Mouse (Mus musculus) brain, adult 2 months (tissue): ENCODE measurements around the gene Psma7.

Experiments
- DNase-seq: peaks from one replicate; pipeline ENCODE4 v3.0.0; 2011; ENCODE audit warnings: low read depth, low spot score

Gene Psma7

DNA sequence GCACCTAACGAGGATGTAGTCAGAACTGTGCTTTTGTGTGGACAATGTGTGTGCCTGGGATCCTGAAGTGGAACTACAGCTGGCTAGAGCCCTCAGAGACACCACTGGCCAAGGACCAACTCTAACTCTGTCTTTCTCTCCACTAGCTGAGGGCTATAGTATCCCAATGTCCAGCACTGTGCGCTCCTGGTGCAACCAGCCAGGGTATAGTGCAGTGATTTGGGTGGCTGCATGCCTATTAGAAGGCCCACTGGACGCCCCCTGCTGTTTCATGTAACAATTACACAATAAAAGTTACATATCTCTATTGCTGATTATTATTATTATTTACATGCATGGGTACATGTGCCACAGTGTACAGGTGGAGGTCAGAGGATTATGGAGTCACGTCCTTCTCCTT is 3.0 kb upstream of the Psma7 start:
- peak; percentile 57 for DNase-seq

DNA sequence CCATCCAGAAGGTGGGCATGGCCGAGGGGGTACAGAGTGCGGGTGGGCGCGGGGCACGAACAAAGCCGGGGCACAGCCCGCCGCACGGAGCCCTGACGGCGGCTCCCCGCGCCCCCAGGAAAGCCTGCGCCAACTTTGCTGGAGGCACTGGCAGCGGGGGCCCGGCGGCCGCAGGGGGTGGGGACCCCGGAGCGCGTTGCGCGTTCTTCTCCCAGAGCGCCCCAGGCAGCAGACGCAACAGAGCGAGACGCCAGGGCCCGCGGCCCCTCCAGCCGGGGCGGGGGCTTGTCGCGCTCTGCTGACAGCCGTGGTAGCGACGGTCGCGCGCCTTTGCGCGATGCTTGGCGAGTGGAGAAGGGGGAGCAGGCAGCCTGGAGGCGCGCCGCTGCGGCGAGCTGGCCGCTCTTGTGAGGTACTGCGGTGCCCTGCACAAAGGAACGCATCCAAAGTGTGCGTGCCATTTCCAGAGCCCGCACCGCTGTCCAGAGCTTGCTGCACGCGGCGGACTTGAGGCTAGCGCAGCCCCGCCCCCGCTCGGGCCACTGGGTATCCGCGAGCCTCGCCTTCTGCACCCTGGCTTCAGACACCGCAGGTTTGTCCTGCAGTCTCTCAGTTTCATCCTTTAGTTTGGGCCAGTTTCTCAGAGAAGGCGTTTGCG is 754 bp upstream of the Psma7 start:
- DNase-seq, result peak; percentile 81

DNA sequence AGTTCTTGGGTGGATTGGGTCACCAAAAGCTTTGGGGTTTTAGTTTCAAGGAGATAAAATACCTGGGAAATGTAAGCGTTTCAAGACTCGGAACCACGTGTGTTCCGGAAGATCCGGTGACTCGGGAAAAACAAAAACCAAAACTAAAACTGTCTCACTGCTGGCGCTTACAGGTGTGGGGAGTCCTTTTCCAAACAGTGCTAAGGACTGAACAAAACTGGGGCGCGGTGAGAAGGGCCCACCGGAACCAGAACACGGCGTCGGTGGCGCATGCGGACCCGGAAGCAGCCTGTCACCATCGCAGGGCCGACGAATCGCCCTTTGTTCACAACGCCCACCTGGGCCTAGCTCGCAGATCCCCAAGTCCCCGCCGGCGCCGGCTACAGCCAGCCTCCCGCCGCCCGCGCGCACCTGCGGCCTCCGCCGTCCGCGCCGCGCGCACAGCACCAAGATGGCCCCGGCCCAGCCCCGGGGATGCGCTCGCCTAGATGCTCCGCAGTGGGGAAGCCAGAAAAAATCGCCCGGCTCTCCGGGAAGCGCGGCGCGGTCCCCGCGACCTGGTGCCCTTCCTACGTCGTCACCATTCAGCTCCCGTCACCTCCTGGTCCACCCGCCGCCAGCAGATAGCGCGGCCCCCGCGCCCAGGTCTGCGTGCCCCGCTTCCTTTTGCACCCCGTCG is 517 bp downstream of the Psma7 start:
- DNase-seq, result peak; percentile 72

DNA sequence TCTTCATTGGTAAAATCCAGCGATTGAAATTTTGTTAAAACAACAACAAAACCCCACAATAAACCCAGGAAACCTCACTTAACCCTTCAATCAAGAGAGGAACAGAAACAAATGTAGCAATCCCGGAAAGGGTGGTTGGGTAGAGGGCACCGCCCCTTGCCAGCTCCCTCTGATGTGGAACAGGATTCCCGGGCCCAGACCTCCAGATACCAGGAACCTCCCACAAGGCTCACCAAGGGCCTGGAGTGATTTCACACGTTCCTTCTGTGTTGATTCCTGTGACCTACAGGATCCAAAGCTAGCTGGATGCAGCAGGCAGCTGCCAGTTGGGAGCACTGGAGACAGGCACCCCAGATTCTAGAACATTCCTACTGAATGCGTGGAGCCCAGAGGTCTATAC is 1.8 kb downstream of the Psma7 start:
- no peak for DNase-seq

DNA sequence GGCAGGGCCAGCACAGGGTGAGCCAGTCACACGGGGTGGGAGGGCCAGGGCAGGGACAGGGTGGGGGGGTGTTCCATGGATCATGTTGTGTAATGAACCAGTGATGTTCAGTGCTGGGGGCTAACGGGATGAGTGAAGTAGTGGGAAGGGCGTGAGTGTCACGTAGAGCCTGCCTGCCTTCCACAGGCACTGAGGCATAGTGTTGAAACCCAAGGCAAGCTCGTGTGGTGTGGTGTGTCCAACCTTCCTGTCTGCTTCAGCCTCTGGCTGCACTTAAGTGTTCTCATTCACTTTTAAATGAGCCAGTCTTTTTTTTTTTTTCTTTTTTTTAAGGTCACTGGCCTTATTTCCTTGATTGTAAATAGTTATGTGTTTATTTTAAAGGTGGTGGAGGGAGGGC is 7.5 kb downstream of the Psma7 start:
- no peak for DNase-seq

DNA sequence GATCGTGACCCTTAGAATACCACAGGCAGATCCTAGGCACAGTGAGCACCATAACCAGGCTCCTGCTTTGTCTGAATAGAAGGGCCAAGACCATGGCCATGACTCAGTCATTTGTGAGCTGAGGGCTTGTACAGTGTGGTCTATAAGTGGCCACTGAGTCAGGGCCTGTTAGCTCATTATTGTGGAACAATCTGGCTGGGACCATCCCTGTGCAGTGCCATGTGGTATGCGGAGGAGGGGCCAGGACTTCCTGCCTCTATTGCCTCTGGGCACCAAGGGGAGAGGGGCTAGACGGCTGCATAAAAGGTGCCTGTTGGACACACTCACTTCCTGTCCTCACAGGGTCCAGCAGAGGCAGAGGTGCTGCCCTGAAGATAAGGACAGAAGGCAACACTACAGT is 8.3 kb downstream of the Psma7 start:
- DNase-seq, result no peak

DNA sequence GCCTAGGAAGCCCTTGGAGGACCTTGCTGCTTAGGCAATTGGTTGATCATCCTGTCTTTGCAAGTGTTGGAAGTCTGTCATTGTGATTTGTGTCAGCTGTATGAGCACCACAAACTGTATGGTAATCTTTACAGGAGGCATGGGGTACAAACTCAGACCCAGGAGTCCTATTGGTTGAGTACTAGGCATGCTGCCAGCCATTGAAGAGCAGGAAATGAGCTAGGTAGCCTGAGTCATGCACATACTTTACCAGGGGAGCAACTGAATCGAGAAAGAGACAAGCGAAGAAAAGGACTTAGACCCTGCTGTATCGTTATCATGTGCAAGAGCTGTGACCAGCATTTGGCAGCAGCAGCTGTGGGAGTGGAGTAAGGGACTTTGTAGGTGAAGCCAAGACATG is 9.3 kb downstream of the Psma7 start:
- DNase-seq, result no peak

DNA sequence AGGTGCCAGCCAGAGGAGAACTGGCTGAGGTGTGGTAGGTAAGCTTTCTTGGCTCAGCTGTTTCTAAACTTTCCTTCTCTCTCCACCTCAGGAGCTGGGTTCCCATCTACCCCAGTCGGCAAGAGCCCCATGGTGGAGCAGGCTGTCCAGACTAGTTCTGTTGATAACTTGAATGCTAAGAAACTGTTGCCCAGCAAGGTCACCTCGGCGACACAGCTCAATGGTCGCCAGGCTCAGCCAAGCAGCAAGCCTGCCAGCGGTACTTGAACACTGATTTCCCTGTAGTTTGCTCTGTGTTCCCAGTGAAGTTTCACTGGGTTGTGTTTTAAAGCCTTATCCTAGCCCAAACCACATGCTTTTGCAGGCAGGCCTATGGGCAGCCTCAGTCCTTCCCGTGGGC is 11.0 kb downstream of the Psma7 start:
- DNase-seq, result no peak

DNA sequence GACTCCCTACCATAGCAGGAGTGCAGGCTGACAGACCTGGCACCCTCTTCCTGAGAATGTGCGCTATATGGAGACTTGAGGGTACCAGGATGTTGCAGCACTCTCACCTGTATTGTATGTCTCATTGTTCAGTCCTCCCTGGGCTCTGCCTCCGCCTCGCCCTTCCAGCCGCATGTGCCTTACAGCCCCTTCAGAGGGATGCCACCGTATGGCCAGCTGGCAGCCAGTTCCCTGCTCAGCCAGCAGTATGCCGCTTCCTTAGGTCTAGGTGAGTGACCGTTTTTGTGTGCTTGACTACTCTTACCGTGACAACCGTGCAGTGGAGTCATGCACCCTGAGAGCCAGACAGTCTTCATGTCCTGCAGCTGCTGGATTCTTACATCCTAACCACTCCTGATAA is 14.5 kb downstream of the Psma7 start:
- peak; percentile 33 for DNase-seq

DNA sequence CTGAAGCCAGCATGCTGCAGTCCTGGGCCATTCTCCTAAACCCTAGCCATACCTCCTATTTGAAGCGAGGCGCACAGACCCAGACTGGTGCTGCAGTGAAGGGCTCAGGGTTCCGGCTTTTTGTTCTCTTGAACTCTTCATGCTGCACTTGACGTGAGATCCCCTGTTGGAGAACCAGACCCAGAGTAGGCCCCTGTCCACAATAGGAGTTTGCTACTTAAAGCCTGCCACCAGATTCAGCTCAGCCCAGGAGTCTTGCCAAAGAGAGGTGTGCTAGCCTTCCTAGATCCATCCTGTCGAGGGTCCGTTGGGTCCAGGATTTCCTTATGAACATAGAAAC is 16.4 kb downstream of the Psma7 start:
- no peak for DNase-seq

DNA sequence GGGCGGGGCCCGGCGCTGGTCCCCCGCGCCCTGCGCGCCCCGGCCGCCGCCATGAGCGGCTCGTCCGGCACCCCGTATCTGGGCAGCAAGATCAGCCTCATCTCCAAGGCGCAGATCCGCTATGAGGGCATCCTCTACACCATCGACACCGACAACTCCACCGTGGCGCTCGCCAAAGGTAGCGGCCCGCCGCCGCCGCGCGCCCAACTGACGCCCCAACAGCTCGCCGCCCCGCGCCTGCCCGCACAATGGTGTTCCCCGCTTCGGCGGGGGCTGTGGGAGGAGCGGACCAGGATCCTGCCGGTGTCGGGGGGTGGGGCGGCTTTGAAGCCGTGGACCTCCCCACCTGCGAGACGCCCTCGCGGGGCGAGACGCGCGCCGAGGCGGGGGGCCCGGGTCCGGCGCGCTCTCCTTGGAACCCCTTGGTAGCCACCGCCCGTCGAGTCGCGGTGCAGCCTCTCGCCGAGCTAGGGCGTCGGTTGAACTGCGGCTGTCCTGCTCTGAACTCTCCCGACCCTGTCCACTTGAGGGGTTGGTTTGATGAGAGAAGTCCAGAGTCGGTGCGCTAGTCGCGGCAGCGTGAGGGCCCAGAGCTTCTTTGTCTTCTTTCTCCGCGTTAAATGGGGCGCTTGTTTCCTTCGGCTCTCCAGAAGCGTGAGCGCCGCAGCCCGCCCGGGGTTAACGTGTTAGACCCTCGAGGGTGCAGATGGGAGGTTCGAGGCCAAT is 16.9 kb downstream of the Psma7 start:
- DNase-seq, result peak; percentile 48

DNA sequence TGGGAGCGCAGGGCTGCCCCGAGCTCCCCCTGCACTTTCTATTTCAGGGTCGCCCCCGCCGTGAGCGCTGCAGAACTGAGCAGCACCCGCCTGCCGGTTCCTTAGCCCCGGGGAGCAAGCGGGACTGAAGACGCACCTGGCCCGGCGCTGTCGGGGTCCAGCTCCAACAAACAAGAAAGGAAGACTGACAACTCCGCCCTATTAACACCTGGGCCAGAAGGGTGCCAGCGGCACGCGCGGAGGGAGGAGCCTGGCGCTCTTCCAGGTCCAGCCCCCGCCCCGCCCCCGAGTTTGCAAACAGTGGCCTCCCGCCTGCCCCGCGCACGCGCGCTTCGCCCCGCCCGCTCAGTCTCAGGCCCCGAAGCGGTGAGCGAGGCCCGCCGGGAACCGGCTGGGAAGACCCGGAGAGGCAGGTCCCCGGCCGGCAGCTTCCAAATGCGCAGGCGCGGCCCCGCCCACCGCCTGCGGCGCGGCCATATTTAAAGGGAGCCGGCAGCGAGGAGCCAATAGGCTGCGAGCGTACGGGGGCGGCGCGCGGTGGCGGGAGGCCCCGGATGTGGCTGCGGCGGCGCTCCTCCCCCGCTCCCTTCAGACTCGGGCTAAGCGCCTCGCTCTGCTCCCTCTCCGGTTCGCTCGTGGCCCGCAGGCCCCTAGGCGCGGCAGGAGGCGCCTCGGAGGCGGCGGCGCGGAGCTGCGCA is 17.7 kb downstream of the Psma7 start, which contains the start of gene Lsm14b:
Lsm14b (plus strand) TSS at position 587 of the 698 bp plus-strand sequence.
- peak; percentile 98 for DNase-seq

DNA sequence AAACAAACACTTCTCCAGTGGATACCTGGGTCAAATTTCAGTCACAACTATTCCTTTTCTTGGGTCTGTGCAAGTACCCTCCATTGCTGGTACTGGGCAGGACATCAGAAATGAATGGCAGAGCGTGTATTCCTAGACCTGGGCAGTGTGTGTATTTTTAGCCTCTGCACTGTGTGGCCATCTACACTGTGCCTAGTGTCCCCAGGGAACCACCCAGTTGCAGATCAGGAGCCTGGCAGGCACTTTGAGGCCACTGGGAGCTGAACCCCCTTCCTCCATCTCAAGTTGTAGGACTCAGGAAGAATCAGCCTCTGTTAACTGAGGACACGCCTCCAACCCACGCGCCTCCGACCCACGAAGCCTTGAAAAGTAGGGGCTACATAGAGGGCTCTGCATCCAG is 19.5 kb downstream of the Psma7 start:
- no peak for DNase-seq

DNA sequence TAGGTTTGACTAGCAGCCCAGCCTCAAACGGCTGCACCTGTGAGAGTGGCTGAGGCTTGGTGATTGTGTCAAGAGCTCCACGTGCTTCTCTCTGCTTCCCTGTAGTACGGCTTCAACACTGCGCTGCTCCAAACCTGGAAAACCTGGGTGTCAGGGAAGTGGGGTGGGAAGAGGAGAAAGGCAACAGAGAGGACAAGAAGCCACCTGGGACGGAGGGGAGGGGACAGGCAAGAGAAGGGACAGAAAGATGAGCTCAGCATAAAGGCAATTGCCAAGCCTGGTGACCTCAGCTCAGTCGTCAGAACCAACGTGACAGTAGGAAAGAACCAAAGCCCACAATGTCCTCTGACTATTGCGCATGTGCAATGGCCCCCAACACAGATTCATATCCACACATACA is 21.3 kb downstream of the Psma7 start:
- DNase-seq, result peak; percentile 58

DNA sequence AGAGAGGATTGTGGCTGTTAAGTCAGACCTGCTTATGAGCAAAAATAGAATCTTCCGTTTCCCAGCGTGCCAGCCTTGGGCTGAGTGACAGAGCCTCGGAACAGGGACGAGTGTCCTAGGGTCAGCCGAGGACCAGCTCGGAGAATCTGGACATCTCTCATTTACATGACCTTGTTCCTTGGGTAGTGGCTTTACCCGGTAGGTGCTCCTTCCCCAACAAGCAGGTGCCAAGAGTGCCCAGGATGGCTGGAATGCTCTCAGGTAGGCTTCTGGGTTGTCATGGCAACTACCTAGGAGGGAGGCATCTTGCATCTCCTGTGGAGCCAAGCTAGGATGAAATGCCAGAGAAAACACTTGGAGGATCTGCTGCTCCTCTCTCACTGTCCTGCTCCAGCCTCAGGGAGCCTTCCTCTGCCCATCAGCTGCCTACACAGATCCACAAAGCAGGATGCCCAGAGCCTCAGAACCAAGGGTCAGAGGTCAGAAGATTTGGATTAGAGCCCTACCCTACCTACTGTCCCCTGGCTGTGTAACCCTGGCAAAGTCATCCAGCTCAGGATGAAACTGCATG is 22.1 kb downstream of the Psma7 start:
- DNase-seq, result peak; percentile 92

DNA sequence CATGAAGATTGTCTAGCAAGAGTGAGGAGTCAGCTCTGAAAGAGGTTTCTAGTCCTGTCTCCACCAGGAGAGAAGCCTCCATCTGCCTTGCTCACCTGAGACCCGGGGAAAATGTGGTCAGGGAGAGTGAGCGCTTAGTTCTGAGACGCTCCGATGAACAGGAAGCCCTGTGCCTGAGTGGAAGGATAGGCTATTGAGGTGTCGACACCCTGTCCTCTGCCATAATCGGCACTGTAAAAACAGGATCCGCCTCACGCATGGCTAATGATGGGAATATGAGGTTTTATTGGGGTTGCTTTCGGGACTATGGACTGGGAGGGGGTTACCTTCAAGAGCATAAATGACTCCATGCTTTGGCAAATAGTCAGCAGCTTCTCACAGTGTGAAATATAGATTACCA is 23.7 kb downstream of the Psma7 start:
- no peak for DNase-seq

DNA sequence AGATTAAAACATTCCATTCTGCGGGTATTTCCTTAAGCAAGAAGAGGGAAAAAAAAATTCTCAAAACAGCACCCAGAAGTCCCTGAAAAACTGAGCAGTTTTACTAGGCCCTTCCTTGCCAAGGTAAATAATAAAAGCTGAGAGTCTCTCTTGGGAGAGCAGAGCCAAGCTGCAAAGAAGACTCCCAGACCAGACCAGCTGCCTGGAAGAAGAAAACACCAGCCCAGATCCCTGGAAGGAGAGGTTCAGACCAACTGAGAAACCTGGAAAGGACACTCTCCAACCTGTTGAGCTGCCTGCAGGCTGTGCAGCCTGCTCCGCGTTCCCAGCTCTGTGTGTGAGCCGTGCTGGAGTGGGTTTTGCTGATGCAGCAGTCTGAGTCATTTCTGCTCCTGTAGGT is 24.6 kb downstream of the Psma7 start:
- DNase-seq, result no peak

DNA sequence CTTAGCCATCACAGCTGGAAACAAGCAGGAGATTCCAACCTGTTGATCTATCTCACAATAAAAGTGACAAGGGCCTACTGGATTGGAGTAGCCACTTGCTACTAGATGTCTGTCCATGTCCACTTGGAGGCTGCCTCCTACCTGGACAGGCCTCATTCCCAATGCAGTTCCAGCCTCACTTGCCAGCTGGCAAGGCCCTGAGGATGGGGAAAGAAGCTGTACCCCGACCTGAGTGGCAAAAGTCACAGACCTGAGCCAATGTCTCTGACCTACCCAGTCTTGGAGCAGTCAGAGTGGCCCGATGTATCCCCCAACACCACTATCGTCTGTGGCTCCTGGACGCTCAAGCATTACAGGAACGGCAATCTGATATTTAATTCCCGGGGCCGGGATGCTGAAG is 28.5 kb downstream of the Psma7 start:
- no peak for DNase-seq

DNA sequence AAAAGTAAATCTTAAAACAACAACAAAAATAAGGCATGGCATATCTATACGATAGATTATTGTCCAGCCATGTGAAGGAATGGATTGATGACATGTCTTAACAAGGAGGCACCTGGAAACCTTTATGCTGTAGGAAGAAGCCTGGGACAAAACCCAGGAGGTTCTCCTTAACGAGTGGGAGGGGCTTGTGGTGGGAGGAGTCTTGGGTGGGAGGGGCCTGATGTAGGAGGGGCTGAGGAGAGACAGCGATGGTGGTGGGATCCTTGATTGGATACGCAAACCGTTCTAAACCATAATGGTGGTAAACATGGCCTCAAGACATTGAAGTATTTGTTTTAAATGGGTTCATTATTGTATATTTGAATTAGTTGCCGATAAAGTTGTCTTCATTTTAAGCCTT is 30.9 kb downstream of the Psma7 start:
- no peak for DNase-seq

DNA sequence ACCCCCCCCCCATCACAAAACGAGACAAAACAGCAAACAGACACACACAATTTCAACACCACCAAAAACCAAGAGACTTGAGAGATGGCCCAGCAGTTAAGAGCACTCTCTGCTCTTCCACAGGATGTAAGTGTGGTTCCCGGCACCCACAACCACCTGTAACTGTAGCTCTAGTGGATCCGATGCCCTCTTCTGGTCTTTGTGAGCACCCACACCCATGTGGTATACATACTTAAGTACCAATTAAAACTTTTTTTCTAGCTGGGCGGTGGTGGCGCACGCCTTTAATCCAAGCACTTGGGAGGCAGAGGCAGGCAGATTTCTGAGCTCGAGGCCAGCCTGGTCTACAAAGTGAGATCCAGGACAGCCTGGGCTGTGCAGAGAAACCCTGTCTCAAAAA is 31.5 kb downstream of the Psma7 start:
- DNase-seq, result no peak

DNA sequence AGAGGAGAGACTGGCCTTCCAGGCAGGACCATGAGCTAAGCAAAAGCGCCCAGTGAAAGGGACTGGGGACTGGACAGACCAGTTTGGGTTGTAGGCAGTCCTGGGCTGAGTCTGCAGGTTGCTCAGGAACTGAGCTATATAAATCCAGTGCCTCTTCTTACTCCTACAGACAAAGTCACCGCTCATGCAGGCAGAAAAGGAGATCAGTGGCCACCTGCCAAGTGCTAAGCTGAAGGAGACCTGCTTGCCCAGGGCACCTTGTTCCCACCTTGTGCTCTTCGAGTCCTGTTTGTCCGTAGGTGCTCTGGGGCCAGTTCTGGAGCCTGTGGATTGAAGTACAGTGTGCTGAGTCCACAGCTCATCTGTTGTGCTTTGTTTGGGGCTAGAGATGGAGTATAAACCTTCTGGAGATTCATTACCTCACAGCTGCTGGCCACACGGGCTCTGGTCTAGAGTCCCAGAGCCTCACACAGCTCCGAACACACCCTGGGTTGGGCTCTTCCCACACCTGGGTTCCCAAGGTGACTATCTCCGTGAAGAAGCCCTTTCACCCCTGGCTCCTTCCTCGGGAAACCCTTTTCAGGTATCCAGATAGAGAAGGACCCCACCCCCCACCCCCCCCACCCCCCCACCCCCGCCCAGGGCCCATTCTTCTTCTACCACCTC is 35.7 kb downstream of the Psma7 start:
- no peak for DNase-seq
